Mouse (Mus musculus) lung, adult 2 months (tissue): ENCODE results near the gene 1700069L16Rik.

Experiments used
- CTCF ChIP-seq: fragments of 200-500 bp; IDR thresholded peaks from 2 replicates; pipeline ENCODE4 v1.5.1; 2011; ENCODE audit warnings: mild to moderate bottlenecking, low read length, control low read depth; ENCODE audit not compliant: insufficient read depth
- POLR2A ChIP-seq: fragments of 200-500 bp; IDR thresholded peaks from 2 replicates; pipeline ENCODE4 v1.6.1; 2011; ENCODE audit warnings: low read depth, mild to moderate bottlenecking, control low read depth, low read length, borderline replicate concordance; ENCODE audit errors: extremely low read depth

DNA sequence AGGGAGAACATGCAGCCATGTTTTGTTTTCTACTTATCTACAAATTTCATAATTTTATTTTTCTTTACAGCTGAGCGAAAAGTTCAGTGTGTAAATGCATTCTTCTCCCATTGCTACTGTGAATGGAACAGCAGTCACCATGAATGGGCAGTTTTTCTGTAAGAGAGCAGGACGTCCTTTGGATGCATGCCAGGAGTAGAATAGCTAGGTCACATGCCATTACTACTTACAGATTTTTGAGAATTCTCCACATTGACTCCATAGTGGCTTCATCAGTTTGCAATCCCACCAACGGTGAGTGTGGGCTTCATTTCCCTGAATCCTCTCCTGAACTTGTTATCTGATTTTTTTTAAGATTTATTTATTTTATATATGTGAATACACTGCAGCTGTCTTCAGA is 54.5 kb downstream of the 1700069L16Rik start:
- TF ChIP-seq CTCF = no peak
- no peak for TF ChIP-seq POLR2A
